Mouse (Mus musculus) T-helper 1 cell (primary cell): ENCODE measurements around the gene Plscr3.

Experiments used
- in situ Hi-C: fragments of 300-600 bp; cut with MboI, MseI; formaldehyde crosslinking; loops from one replicate; pipeline ENCODE4 v1.15.1; 2025; ENCODE audit warnings: high pct_unique_total_duplicates

The Plscr3 gene

GRCm38 (mm10) chr11:69846198-69846680 lies at the start of gene Plscr3:
TSS of gene Plscr3 (plus strand) at chr11:69846376.
- in situ Hi-C loops, result no loop called here

DNA sequence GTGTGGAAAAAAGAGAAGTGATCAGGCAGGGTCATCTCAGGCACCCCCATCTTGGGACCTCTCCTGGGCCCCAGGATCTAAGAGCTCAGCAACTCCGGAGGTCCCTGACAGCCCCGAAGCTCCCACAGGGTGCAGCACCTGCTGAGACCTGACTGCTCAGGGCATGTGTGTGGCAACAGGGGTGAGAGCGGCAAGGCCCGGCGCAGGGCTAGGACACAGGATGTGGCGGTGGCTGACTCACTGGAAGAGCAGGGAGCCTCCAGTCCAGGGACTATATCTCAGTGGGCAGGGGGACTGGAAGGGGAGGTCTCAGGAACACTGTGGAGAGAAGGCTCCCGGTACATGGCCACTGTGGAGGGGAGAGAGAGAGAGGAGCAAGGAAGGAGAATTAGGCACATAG lies 48.3 kb upstream of the Plscr3 start:
- in situ Hi-C loops, result no loop called here

- in situ Hi-C loops, result no loop called here
These were observed 46.6 kb upstream of the Plscr3 start for GRCm38 (mm10) chr11:69799394-69800137.

GRCm38 (mm10) chr11:69800138-69800391 lies 46.1 kb upstream of the Plscr3 start:
- in situ Hi-C loops, result no loop called here

GRCm38 (mm10) chr11:69800392-69801197 lies 45.6 kb upstream of the Plscr3 start:
- in situ Hi-C loops, result no loop called here

- in situ Hi-C loops, result no loop called here
These were observed 44.7 kb upstream of the Plscr3 start, which contains the start of gene Fgf11 for GRCm38 (mm10) chr11:69801379-69801977. TSS of gene Fgf11 (minus strand) at chr11:69801857.

DNA sequence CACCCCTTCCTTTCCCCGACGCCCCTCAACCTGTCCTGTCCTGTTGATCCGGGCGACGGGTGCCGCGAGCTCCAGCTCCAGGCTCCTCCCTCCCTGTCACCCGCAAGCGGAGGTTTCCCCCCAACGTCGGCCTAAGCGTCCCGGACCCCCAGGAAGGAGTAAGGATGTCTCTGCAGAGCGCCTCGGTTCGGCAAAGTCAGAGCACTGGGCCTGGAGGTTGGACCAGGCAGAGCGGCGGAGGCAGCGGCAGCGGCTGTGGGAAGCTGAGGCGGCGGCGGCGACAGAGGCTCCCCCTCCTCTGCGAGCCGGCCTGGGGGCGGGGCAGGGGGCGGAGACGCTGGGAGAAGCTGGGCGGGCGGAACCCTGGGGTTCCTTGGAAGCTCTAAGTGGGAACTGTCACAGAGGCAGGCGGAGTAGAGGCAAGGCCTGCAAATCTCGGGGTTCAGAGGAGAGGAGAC lies 43.5 kb upstream of the Plscr3 start:
- in situ Hi-C loops, result no loop called here

- in situ Hi-C loops, result no loop called here
These were observed 42.8 kb upstream of the Plscr3 start for GRCm38 (mm10) chr11:69803328-69803727.

- in situ Hi-C loops, result no loop called here
These were observed 42.2 kb upstream of the Plscr3 start for GRCm38 (mm10) chr11:69803786-69804651.

DNA sequence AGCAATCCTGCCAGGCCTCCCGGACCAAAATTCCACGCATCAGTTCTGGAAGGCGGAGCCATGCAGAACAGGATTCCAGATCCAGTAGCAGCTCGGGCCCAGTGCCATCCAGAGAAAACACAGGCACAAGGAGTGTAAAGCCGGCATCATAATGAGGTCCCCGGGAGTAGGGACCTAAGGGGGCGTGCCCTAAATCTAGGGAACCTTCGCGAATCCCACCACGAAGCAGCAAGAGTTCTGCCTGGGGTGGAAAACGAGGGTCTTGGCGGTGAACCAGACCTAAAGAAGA lies 41.6 kb upstream of the Plscr3 start:
- in situ Hi-C loops, result no loop called here

DNA sequence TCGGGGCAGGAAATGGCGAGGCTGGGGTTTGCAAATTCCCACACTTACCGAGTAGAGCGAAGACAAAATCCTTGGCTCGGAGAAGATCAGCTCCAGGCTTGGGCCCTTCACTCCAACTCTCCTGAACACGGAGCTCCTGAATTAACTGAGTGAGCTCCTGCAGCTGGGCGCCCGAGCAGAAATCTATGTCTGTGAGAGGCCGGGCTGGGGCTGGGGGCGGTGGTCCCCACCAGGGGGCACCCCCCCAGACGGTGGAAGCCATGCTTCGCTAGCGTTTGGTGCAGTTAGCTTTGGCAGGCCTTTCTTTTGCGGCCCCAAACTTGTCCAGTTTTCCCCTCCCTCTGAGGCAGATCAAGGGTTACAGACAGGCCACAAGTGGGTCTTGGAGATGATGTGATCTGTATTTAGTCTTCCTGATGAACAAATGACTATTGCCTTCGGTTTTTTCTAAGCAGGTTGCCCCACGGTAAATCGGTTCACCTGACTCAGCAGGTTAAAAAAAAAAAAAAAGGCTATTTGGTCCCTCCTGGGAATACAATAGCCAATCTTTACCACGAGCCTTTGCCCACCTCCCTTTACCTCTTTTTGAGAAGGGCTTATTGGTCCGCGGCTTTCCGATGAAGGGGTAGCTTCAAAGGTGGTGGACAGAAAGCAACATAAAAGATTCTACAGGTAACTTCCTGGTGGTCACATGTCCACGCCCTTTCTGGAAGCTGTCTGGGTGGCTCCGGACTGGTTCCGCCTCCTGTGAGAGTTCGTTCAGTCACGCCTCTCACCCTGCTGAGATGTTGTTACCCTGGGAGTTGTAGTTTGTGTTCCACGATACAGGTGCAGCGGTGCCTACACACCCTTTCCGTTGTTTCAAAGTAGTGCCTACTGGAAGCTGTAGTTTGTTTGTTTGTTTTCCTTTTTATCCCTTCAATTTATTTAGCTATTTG lies 40.9 kb upstream of the Plscr3 start, which contains the start of gene Tmem102:
TSS of gene Tmem102 (minus strand) at position 653 of the 938 bp plus-strand sequence.
- in situ Hi-C loops, result loop anchor here (5.0 kb wide), 1 partner anchor 72 kb away; the partner anchor contains the start of gene Tmem95

DNA sequence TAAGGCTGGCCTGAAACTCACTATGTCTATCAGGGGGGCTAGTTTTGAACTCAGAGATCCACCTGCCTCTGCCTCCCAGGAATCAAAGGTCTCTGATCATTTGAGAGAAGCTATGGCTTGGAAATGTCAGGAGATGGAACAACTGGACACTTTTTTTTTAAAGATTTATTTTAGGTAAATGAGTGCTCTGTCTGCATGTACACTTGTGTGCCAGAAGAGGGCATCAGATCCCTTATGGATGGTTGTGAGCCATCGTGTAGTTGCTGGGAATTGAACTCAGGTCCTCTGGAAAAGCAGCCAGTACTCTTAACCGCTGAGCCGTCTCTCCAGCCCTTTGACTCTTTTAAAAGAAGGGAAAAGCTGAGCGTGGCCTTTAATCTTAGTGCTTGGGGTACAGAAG lies 39.8 kb upstream of the Plscr3 start:
- in situ Hi-C loops, result loop anchor here (5.0 kb wide), 1 partner anchor 71 kb away; the partner anchor contains the start of gene Tmem95

DNA sequence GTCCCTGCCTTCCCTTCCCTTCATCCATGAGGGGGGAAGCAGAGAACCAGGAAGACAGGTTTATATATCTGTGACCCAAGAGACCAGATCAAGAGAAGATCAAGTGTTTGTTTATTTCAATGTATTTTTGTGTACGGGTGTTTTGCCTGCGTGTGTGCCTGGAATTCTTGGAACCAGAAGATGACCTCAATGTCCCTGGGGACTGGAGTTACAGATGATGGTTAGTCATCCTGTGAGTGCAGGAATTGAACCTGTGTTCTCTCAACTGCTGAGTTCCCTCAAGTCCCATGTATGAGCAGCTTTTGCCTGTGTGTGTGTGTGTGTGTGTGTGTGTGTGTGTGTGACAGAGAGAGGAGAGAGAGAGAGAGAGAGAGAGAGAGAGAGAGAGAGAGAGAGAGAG lies 38.5 kb upstream of the Plscr3 start:
- in situ Hi-C loops, result loop anchor here (5.0 kb wide), 1 partner anchor 70 kb away; the partner anchor contains the start of gene Tmem95

GRCm38 (mm10) chr11:69810280-69810679 lies 35.9 kb upstream of the Plscr3 start:
- in situ Hi-C loops, result no loop called here

- in situ Hi-C loops, result no loop called here
These were observed 31.0 kb upstream of the Plscr3 start, which contains the start of gene Gm39566 for GRCm38 (mm10) chr11:69815155-69815554. TSS of gene Gm39566 (minus strand) at chr11:69815298.

GRCm38 (mm10) chr11:69816520-69816919 lies 29.7 kb upstream of the Plscr3 start:
- in situ Hi-C loops, result no loop called here

DNA sequence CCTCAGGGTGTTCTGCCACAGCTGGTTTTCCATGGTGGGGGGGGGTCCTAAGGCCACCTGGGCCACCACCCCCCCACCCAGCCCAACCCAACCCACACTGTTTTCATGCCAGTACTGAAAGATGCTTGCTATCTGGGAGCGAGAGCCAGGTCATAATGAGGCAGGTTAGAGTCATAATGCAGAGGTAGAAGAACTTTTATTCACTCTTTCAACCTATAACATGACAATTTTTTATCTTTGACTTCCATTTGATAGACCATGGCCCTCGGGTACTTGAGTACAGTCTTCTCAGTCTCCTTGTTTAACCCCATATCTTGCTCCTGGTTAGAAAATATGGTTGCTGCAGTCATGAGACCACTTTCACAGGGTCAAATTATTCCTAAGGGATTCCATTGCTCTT lies 27.8 kb upstream of the Plscr3 start, which contains the start of gene Spem2:
TSS of gene Spem2 (minus strand) at position 101 of the 400 bp plus-strand sequence.
- in situ Hi-C loops, result no loop called here

GRCm38 (mm10) chr11:69818871-69819270 lies 27.3 kb upstream of the Plscr3 start:
- in situ Hi-C loops, result no loop called here

DNA sequence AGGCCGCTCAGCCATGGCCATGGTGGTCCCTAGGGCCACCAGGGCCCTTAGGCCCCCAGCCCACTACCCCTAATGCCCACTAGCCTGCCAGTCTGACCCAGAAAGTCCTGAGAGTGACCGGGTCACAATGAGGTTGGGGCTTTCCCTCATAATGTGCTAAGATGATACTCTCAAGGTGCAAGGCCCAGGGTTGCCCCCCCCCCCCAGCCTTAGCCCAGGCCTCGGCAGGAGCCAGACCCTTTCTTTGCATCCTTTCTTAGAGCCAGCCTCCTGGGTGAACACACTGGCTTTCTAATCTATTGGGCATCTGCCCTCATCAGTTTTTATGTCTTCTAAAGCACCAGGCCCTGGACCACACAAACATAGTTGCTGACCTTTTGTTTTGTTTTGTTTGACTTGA lies 24.1 kb upstream of the Plscr3 start, which contains the start of gene Spem1:
TSS of gene Spem1 (minus strand) at position 101 of the 400 bp plus-strand sequence.
- in situ Hi-C loops, result no loop called here

DNA sequence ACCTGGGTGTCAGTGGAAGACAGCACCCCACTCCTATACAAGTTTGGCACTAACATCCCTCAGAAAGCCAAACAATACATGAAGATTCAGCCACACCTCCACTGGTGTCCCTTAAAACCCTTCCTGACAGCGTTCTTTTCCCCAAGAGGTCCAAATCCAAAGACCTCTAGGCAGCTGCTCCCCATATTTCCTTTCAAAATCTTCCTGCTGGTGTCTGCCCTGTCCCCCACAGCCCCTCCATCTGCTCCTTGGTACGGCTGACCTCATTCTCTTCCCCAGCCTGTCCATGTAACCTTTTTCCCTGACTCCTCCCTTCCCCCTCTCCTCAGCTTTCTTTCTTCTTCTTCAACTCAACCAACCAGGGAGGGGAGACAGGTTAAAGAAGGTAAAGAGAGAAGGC lies 22.7 kb upstream of the Plscr3 start:
- in situ Hi-C loops, result no loop called here
